Mouse (Mus musculus) limb, embryonic 13.5 days (tissue): ENCODE measurements at regions not wholly inside any gene's neighbourhood (a gene's known extent, or its start where the extent isn't known, plus 50 kb on each side); places are given as distances from the start of the nearest gene placed in this dataset.
"Not testable (repeated sequence)": the region's sequence is repeated elsewhere in the genome, so short reads cannot be mapped to it uniquely, and the experiment has no call there.

Experiments used
- ATAC-seq: fragments of 200-750 bp; cut with Nextera tagmentation; 2 replicates; pipeline ENCODE4 v1.8.0; 2017; ENCODE audit warnings: low read depth, moderate number of reproducible peaks, moderate TSS enrichment; ENCODE audit not compliant: low FRiP score
- H3K27ac ChIP-seq: fragments of 300-500 bp; sonication (generic); 2 replicates; pipeline ENCODE4 v1.5.1; 2015; ENCODE audit warnings: inconsistent platforms, mild to moderate bottlenecking, moderate library complexity
- H3K27me3 ChIP-seq: fragments of 300-500 bp; sonication (generic); 2 replicates; pipeline ENCODE4 v1.6.1; 2015; ENCODE audit warnings: mild to moderate bottlenecking, inconsistent platforms
- H3K36me3 ChIP-seq: fragments of 300-500 bp; sonication (generic); 2 replicates; pipeline ENCODE4 v1.6.1; 2015; ENCODE audit warnings: inconsistent platforms, mild to moderate bottlenecking, moderate library complexity
- H3K4me1 ChIP-seq: fragments of 300-500 bp; sonication (generic); 2 replicates; pipeline ENCODE4 v1.6.1; 2015; ENCODE audit warnings: inconsistent platforms
- H3K4me2 ChIP-seq: fragments of 300-500 bp; sonication (generic); replicated peaks from 2 replicates; pipeline ENCODE4 v1.6.1; 2015; ENCODE audit warnings: inconsistent platforms, mild to moderate bottlenecking, moderate library complexity
- H3K4me3 ChIP-seq: fragments of 300-500 bp; sonication (generic); 2 replicates; pipeline ENCODE4 v1.5.1; 2015; ENCODE audit warnings: moderate library complexity, mild to moderate bottlenecking, inconsistent platforms
- H3K9ac ChIP-seq: fragments of 300-500 bp; sonication (generic); 2 replicates; pipeline ENCODE4 v1.6.1; 2015; ENCODE audit warnings: mild to moderate bottlenecking, inconsistent platforms
- H3K9me3 ChIP-seq: fragments of 300-500 bp; sonication (generic); 2 replicates; pipeline ENCODE4 v1.6.1; 2016; ENCODE audit warnings: inconsistent platforms
- WGBS: fragments of 180-500 bp; shearing (Covaris S2); methylation state at CpG from one replicate; pipeline ENCODE4 v1.1.7; 2015; 5-methylcytosine and 5-hydroxymethylcytosine counted together

- H3K4me1 ChIP-seq, H3K27me3 ChIP-seq, H3K9ac ChIP-seq, ATAC-seq, H3K4me3 ChIP-seq, H3K36me3 ChIP-seq, H3K4me2 ChIP-seq, H3K27ac ChIP-seq, H3K9me3 ChIP-seq: not testable (repeated sequence)
- 37% methylated on average over 1 of the region's 1 CpGs for WGBS
Measured at GRCm38 (mm10) chr14:37412583-37412982, 277.5 kb upstream of the Ghitm start.

- Histone ChIP-seq H3K9ac (no peak overlapping the region), H3K27me3 (no peaks in the 10 kb centered on the region), H3K4me3 (no peak overlapping the region), H3K27ac (no peak overlapping the region), H3K4me2 (no peak overlapping the region), H3K36me3 (no peaks in the 10 kb centered on the region), H3K4me1 (no peaks in the 10 kb centered on the region), H3K9me3 (no peaks in the 10 kb centered on the region)
- 89% methylated on average over 1 of the region's 1 CpGs for WGBS
- no peak for ATAC-seq
Measured at GRCm38 (mm10) chr14:37371972-37372371, 236.9 kb upstream of the Ghitm start.

GRCm38 (mm10) chr14:37361896-37362295 lies 226.8 kb upstream of the Ghitm start:
- no peak overlapping the region for H3K9ac ChIP-seq
- no peak overlapping the region for H3K4me3 ChIP-seq
- ATAC-seq: no peak
- H3K4me1 ChIP-seq: no peaks in the 10 kb centered on the region
- no peaks in the 10 kb centered on the region for H3K9me3 ChIP-seq
- no peaks in the 10 kb centered on the region for H3K36me3 ChIP-seq
- H3K27me3 ChIP-seq: no peaks in the 10 kb centered on the region
- H3K4me2 ChIP-seq: no peak overlapping the region
- no peak overlapping the region for H3K27ac ChIP-seq
- WGBS: 67% methylated on average over 3 of the region's 3 CpGs

- Histone ChIP-seq H3K9ac (no peak overlapping the region), H3K4me1 (no peaks in the 10 kb centered on the region), H3K4me3 (no peak overlapping the region), H3K27ac (no peak overlapping the region), H3K4me2 (no peak overlapping the region), H3K9me3 (no peaks in the 10 kb centered on the region), H3K27me3 (no peaks in the 10 kb centered on the region), H3K36me3 (no peaks in the 10 kb centered on the region)
- no peak; the same call in 1 of the 2 replicates for ATAC-seq
- 40% methylated on average over 9 of the region's 9 CpGs for WGBS
Measured at GRCm38 (mm10) chr14:37355968-37356704, 221.1 kb upstream of the Ghitm start.

GRCm38 (mm10) chr14:37323392-37323791 lies 188.3 kb upstream of the Ghitm start:
- Histone ChIP-seq H3K27me3 (no peaks in the 10 kb centered on the region), H3K4me3 (no peak overlapping the region), H3K36me3 (no peaks in the 10 kb centered on the region), H3K9ac (no peak overlapping the region), H3K9me3 (no peaks in the 10 kb centered on the region), H3K4me1 (no peaks in the 10 kb centered on the region), H3K27ac (no peak overlapping the region), H3K4me2 (no peak overlapping the region)
- ATAC-seq: no peak
- 15% methylated on average over 4 of the region's 4 CpGs for WGBS

GRCm38 (mm10) chr14:37315239-37315895 lies 180.3 kb upstream of the Ghitm start:
- no peak overlapping the region for H3K4me2 ChIP-seq
- no peak overlapping the region for H3K4me3 ChIP-seq
- no peak for ATAC-seq
- H3K27me3 ChIP-seq: no peaks in the 10 kb centered on the region
- no peak overlapping the region for H3K9ac ChIP-seq
- WGBS: 78% methylated on average over 7 of the region's 7 CpGs
- no peak overlapping the region for H3K27ac ChIP-seq
- H3K36me3 ChIP-seq: no peaks in the 10 kb centered on the region
- no peaks in the 10 kb centered on the region for H3K4me1 ChIP-seq
- no peaks in the 10 kb centered on the region for H3K9me3 ChIP-seq

GRCm38 (mm10) chr14:37313906-37314305 lies 178.8 kb upstream of the Ghitm start:
- Histone ChIP-seq H3K27me3 (no peaks in the 10 kb centered on the region), H3K9me3 (no peaks in the 10 kb centered on the region)

GRCm38 (mm10) chr14:37312887-37313286 lies 177.8 kb upstream of the Ghitm start:
- 88% methylated on average over 3 of the region's 3 CpGs for WGBS
- H3K27ac ChIP-seq: no peak overlapping the region
- ATAC-seq: no peak

More at GRCm38 (mm10) chr14:37313906-37314305, 178.8 kb upstream of the Ghitm start:
- Histone ChIP-seq H3K4me1 (no peaks in the 10 kb centered on the region), H3K36me3 (no peaks in the 10 kb centered on the region), H3K9ac (no peak overlapping the region), H3K4me2 (no peak overlapping the region), H3K4me3 (no peak overlapping the region), H3K27ac (no peak overlapping the region)
- no peak for ATAC-seq

GRCm38 (mm10) chr14:37306622-37307274 lies 171.7 kb upstream of the Ghitm start:
- H3K9ac ChIP-seq: no peak overlapping the region
- no peaks in the 10 kb centered on the region for H3K9me3 ChIP-seq
- ATAC-seq: peak; percentile 73; the same call in 1 of the 2 replicates
- no peak overlapping the region for H3K4me3 ChIP-seq
- WGBS: 57% methylated on average over 2 of the region's 2 CpGs
- no peak overlapping the region for H3K4me2 ChIP-seq
- no peaks in the 10 kb centered on the region for H3K4me1 ChIP-seq
- no peak overlapping the region for H3K27ac ChIP-seq
- no peaks in the 10 kb centered on the region for H3K27me3 ChIP-seq
- H3K36me3 ChIP-seq: no peaks in the 10 kb centered on the region

More at GRCm38 (mm10) chr14:37312887-37313286, 177.8 kb upstream of the Ghitm start:
- Histone ChIP-seq H3K4me3 (no peak overlapping the region), H3K36me3 (no peaks in the 10 kb centered on the region), H3K27me3 (no peaks in the 10 kb centered on the region), H3K4me1 (no peaks in the 10 kb centered on the region), H3K9ac (no peak overlapping the region), H3K9me3 (no peaks in the 10 kb centered on the region), H3K4me2 (no peak overlapping the region)

GRCm38 (mm10) chr14:37298631-37299030 lies 163.6 kb upstream of the Ghitm start:
- H3K9ac ChIP-seq: no peak overlapping the region
- H3K36me3 ChIP-seq: no peaks in the 10 kb centered on the region
- no peak overlapping the region for H3K4me3 ChIP-seq
- no peaks in the 10 kb centered on the region for H3K27me3 ChIP-seq
- no peaks in the 10 kb centered on the region for H3K9me3 ChIP-seq
- H3K4me1 ChIP-seq: peaks cover 3% of the 10 kb centered on the region; the same call in 1 of the 2 replicates
- H3K27ac ChIP-seq: no peak overlapping the region
- ATAC-seq: no peak
- no peak overlapping the region for H3K4me2 ChIP-seq

- H3K4me2 ChIP-seq: no peak overlapping the region
- no peaks in the 10 kb centered on the region for H3K36me3 ChIP-seq
- WGBS: 31% methylated on average over 1 of the region's 1 CpGs
- H3K9ac ChIP-seq: no peak overlapping the region
- peaks cover 3% of the 10 kb centered on the region; the same call in 1 of the 2 replicates for H3K4me1 ChIP-seq
- H3K27ac ChIP-seq: no peak overlapping the region
- H3K4me3 ChIP-seq: no peak overlapping the region
- no peak for ATAC-seq
- no peaks in the 10 kb centered on the region for H3K9me3 ChIP-seq
- no peaks in the 10 kb centered on the region for H3K27me3 ChIP-seq
Measured at GRCm38 (mm10) chr14:37296531-37296930, 161.5 kb upstream of the Ghitm start.

GRCm38 (mm10) chr14:37292084-37292860 lies 157.2 kb upstream of the Ghitm start:
- Histone ChIP-seq H3K9ac (no peak overlapping the region), H3K9me3 (no peaks in the 10 kb centered on the region), H3K27me3 (no peaks in the 10 kb centered on the region), H3K4me2 (no peak overlapping the region), H3K4me1 (peaks cover 3% of the 10 kb centered on the region; the same call in 1 of the 2 replicates), H3K27ac (no peak overlapping the region), H3K36me3 (no peaks in the 10 kb centered on the region), H3K4me3 (no peak overlapping the region)
- ATAC-seq: no peak
- WGBS: 62% methylated on average over 4 of the region's 4 CpGs
